In genomic region chr12:81806759-81807528, GRCm38 (mm10) we compare ENCODE assay signal across 7 mouse cellular contexts. TPM values are rescaled to one million over a fixed set of nuclear protein-coding genes. Genes with fewer than 3 reads are reported as not detected.
A peak's percentile ranks its signal among the peaks of the same experiment; 100 is the strongest.
DNase-seq lines count a peak whose midpoint lies in the region; ATAC-seq and TF ChIP-seq lines count a peak whose summit lies in the region.

No protein-coding gene starts in this region.

- no peaks in the 10 kb centered on the region for H3K27me3 ChIP-seq in forebrain, embryonic 15.5 days
- no peaks in the 10 kb centered on the region for H3K27me3 ChIP-seq in hindbrain, embryonic 15.5 days
- H3K27me3 ChIP-seq in liver, adult 2 months (ENCODE audit: control insufficient read depth, insufficient read depth, low read length) = no peaks in the 10 kb centered on the region

- H3K27ac ChIP-seq in forebrain, embryonic 15.5 days (replicated peaks) = 0 out of 2 replicates have a peak overlapping the region, but pooled peaks have one; percentile 4
- peak overlapping the region; percentile 27; the same call in 1 of the 2 replicates for H3K27ac ChIP-seq in hindbrain, embryonic 15.5 days (replicated peaks)
- no peak overlapping the region for H3K27ac ChIP-seq in liver, adult 2 months (replicated peaks; ENCODE audit: insufficient read depth, low read depth, low read length)

- WGBS in forebrain, embryonic 15.5 days = 31% methylated on average over 17 of the region's 17 CpGs
- WGBS in hindbrain, embryonic 15.5 days = 18% methylated on average over 17 of the region's 17 CpGs
- WGBS in liver, adult 2 months = 23% methylated on average over 17 of the region's 17 CpGs

- 0 out of 2 replicates have a peak overlapping the region, but pooled peaks have one; percentile 20 for H3K9ac ChIP-seq in forebrain, embryonic 15.5 days (replicated peaks)
- no peak overlapping the region for H3K9ac ChIP-seq in hindbrain, embryonic 15.5 days
- no peak overlapping the region for H3K9ac ChIP-seq in liver, adult 2 months (ENCODE audit: low read depth, low read length)

- no peaks in the 10 kb centered on the region for H3K9me3 ChIP-seq in forebrain, embryonic 15.5 days
- no peaks in the 10 kb centered on the region for H3K9me3 ChIP-seq in hindbrain, embryonic 15.5 days

- H3K4me1 ChIP-seq in forebrain, embryonic 15.5 days = peaks cover 21% of the 10 kb centered on the region
- peaks cover 22% of the 10 kb centered on the region for H3K4me1 ChIP-seq in hindbrain, embryonic 15.5 days (replicated peaks)
- peaks cover 6% of the 10 kb centered on the region for H3K4me1 ChIP-seq in liver, adult 2 months (ENCODE audit: control insufficient read depth, insufficient read depth, low read length)

- H3K79me2 ChIP-seq in liver, adult 2 months (ENCODE audit: control insufficient read depth, insufficient read depth, low read length) = no peaks in the 10 kb centered on the region

- peak overlapping the region; percentile 27 for H3K4me3 ChIP-seq in forebrain, embryonic 15.5 days
- H3K4me3 ChIP-seq in hindbrain, embryonic 15.5 days = peak overlapping the region; percentile 20
- no peak overlapping the region for H3K4me3 ChIP-seq in liver, adult 2 months (ENCODE audit: insufficient read depth, low read depth, low read length)

- H3K4me2 ChIP-seq in forebrain, embryonic 15.5 days (replicated peaks) = peak overlapping the region; percentile 42
- H3K4me2 ChIP-seq in hindbrain, embryonic 15.5 days = peak overlapping the region; percentile 52

- TF ChIP-seq CTCF in liver, adult 2 months (IDR thresholded peaks at IDR 0.05; ENCODE audit: low read depth, low read length) = no peak

- no peaks in the 10 kb centered on the region for H3K36me3 ChIP-seq in forebrain, embryonic 15.5 days
- H3K36me3 ChIP-seq in hindbrain, embryonic 15.5 days = no peaks in the 10 kb centered on the region
- H3K36me3 ChIP-seq in liver, adult 2 months (ENCODE audit: control insufficient read depth, insufficient read depth, low read length) = no peaks in the 10 kb centered on the region

- ATAC-seq in forebrain, embryonic 15.5 days (replicated peaks) = no peak
- ATAC-seq in hindbrain, embryonic 15.5 days (ENCODE audit: low FRiP score, low read depth) = peak; percentile 61; the same call in 1 of the 2 replicates
- ATAC-seq in monocyte, adult 5-6 weeks (replicated peaks; ENCODE audit: insufficient number of reproducible peaks, low FRiP score, low TSS enrichment, poor library complexity, severe bottlenecking) = peak; percentile 48; the same call in 1 of the 2 replicates

- no peak for TF ChIP-seq POLR2A in liver, adult 2 months (IDR thresholded peaks at IDR 0.05; ENCODE audit: extremely low read depth, insufficient read depth, low read length)

- DNase-seq in MN1 (ENCODE audit: low spot score) = peak; percentile 73
- DNase-seq in c-Kit-positive CD71-positive TER-119-negative erythroid progenitor cells, embryonic 14.5 days (ENCODE audit: low read depth) = peak; percentile 34
- DNase-seq in liver, adult 2 months (ENCODE audit: extremely low read depth, low read depth, low spot score) = peak; percentile 16
- DNase-seq in thymus, postnatal 25 days = peak; percentile 77

RNA-seq across cellular contexts. Expression of gene Map3k9, which starts 26.0 kb away (rescaled TPM):
- polyA plus RNA-seq in forebrain, embryonic 15.5 days (2015; fragmentation: Nextera tagmentation; extraction: Ambion mirVana) = 7.1 and 7.9 TPM in 2 replicates
- 11.4 and 12.1 TPM in 2 replicates for polyA plus RNA-seq in hindbrain, embryonic 15.5 days (2015; fragmentation: Nextera tagmentation; extraction: Ambion mirVana)
- 0.09 and 0.13 TPM in 2 replicates for total RNA-seq in liver, adult 2 months (2014; rRNA removed)
- 0.07 TPM in 1 of 2 replicates, not detected in the other for polyA plus RNA-seq in liver, adult 2 months (2012; rRNA removed)
- total RNA-seq in monocyte, adult 5-6 weeks (2017) = 3.7 to 4.4 TPM (median 4.4 TPM) in 3 replicates

RNA-seq across cellular contexts. Expression of gene Pcnx, which starts 52.9 kb away (rescaled TPM):
- polyA plus RNA-seq in forebrain, embryonic 15.5 days (2015; fragmentation: Nextera tagmentation; extraction: Ambion mirVana) = 12.6 and 14.2 TPM in 2 replicates
- 9.1 and 10.6 TPM in 2 replicates for polyA plus RNA-seq in hindbrain, embryonic 15.5 days (2015; fragmentation: Nextera tagmentation; extraction: Ambion mirVana)
- 14.5 and 20.7 TPM in 2 replicates for total RNA-seq in liver, adult 2 months (2014; rRNA removed)
- polyA plus RNA-seq in liver, adult 2 months (2012; rRNA removed) = 9.5 and 10.6 TPM in 2 replicates
- 50.3 to 60.0 TPM (median 50.7 TPM) in 3 replicates for total RNA-seq in monocyte, adult 5-6 weeks (2017)

Comparison
In these comparisons a context has a peak if more than half of its experiments do, and no peak if none do; other contexts are left out.
1. DNase-seq: peak in every context shown above with its lines; median percentile 77 in thymus, postnatal 25 days; 73 in MN1; 34 in c-Kit-positive CD71-positive TER-119-negative erythroid progenitor cells, embryonic 14.5 days; 16 in liver, adult 2 months.